Mouse (Mus musculus): ENCODE measurements around the gene Ggt6.

- no peak for TF ChIP-seq CTCF (IDR thresholded peaks at IDR 0.05; ENCODE audit: borderline replicate concordance, extremely low read depth, insufficient read depth, insufficient read length)
- TF ChIP-seq POLR2A (IDR thresholded peaks at IDR 0.05; ENCODE audit: borderline replicate concordance, extremely low read depth, insufficient read depth, insufficient read length, poor library complexity, severe bottlenecking): no peak
Observed at GRCm38 (mm10) chr11:72478228-72478627, 42.9 kb downstream of the Ggt6 start.
